Mouse (Mus musculus): ENCODE measurements at regions not wholly inside any gene's neighbourhood (a gene's known extent, or its start where the extent isn't known, plus 50 kb on each side); places are given as distances from the start of the nearest gene placed in this dataset.
A peak's percentile ranks its signal among the peaks of the same experiment; 100 is the strongest.

GRCm38 (mm10) chr15:68435961-68436360 is 1935.3 kb upstream of the Lrrc6 start:
- DNase-seq: no peak

DNA sequence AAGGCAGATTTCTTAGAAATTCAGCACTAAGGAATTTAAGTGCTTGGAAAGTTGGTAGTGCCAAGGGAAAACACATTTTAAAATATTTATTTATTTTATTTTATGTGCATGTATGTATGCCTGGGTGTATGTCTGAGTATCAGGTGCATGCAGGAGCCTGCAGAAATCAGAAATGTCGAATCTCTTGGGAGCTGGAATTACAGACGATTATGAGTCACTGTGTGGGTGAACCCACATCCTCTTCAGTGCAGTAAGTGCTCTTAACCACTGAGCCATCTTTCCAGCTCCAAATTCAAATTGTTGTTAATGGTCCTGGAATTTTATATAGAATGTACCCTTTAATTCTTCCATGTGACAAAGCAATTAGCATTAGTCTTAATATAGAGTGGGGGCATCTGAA is 1930.5 kb upstream of the Lrrc6 start:
- no peak for DNase-seq

DNA sequence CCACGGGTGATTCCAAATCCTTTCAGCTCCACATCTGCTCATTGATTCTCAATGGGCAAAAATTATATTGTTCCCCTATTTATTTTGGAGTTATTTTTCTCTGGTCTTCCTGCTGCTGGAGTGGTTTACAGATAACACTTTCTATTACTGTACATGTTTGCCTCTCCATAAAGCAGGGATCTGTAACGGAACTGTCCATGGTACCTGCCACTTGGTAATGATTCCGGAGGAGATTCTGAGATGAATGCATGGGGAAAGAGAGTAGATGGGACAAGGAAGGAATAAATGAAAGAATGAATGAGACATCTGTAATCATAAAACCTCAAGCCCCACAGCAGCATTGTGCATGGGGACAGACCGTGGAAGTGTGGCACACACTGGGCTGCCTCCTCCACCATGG is 1929.8 kb upstream of the Lrrc6 start:
- no peak for DNase-seq

- DNase-seq: peak in 1 of 2 experiments; percentile 41
Observed at GRCm38 (mm10) chr15:68428444-68429228, 1927.9 kb upstream of the Lrrc6 start.

DNA sequence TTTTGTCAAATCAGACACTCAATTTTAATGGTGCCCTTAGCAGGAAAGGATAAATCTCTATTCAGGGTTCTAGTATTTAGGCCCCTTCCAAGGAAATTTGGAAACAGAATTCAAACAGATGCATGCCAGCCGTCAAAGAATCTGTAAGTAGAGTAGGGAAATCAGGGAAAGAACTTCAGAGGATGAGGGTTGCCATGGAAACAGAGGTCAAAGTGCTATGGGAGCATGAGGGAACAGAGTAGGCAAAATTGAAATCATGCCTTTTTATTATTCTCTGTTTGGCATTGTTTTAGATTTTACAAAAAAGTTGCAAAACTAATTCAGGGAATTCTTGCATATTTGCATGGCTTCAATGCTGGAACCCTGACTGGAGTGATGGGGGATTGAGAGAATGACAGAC is 1916.4 kb upstream of the Lrrc6 start:
- DNase-seq: no peak

DNA sequence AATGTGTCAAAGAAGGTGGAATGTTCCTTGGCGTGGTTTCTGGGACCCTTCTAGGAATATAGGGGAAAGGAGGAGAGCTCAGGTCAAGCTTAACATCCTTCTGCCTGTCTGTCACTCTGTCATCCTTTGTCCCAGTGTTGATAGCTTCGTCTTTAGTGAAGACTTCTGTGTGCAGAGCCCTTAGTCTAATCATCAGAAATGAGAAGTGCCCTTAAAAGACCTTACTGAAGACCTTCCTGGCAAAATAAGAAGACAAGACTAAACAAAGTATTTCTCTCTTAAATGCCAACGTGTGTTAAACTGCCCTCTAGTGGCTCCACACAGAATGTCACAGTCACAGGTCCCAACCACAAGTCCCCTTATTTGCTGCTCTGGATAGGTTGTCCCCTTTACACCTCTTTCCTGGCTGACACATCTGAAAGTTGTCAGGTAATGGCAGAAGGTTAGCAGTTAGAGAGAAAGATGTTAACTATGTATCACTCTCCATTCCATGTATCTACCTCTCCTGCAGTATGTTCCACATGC is 1914.8 kb upstream of the Lrrc6 start:
- DNase-seq: peak; percentile 29 to 44

DNA sequence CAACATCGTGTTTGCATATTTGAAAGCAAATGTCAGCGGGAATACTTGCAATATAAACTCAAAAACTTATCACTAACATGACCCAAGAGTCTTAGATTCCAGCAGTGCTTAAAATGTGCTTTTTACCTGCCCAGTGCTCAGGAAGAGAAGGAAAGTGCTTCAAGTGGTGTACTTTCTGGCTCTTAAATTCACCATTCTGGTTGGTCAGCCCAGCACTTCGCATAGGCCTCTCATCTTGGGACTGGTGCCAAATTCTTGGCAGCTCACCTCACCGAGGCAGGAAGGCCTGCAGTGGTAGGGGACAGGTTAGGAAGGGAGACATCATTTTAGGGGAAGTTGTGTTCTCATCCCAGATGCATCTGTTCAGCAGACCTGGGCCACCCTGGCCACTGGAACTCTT is 1913.3 kb upstream of the Lrrc6 start:
- DNase-seq: no peak

GRCm38 (mm10) chr15:68412697-68413096 is 1912.0 kb upstream of the Lrrc6 start:
- no peak for DNase-seq

- no peak for DNase-seq
Observed at GRCm38 (mm10) chr15:68412156-68412555, 1911.4 kb upstream of the Lrrc6 start.

GRCm38 (mm10) chr15:68403554-68404070 is 1902.9 kb upstream of the Lrrc6 start:
- no peak for DNase-seq

DNA sequence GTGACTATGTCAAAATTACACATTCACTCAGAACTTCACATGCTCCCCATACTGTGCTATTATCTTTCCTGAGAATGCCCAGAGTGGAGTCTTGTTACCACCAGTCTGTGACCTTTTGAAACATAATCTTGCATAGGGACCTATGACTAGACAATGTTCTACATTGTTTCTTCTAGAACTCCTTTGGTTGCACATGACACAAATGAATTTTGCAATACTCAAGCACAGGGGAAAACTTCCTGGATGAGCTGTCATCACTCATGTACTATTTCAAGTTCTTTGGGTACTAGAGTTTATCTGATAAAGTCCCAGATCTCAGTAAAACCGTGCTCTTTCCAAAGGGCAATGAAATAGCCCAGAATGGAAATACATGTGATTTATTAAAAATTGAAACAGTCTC is 1901.0 kb upstream of the Lrrc6 start:
- DNase-seq: no peak

DNA sequence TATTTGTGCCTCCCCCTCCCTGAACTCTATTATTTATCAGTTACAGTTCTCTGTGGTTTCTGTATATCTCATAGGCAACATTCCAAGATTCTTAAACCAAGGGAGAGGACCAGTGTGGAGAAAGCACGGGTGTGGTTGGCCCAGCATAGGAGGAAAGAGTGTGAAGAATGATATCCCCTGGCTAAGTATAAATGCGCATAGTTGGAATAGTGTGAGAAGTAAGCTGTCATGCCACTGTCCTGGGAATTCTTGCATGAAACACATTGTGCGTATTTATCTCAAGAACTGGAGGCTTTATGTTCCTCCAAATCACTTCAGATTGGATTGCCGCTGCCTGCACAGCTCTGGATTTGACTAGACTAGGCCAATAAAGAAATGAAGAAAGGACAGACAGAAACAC is 1900.3 kb upstream of the Lrrc6 start:
- no peak for DNase-seq

- no peak for DNase-seq
Observed at GRCm38 (mm10) chr15:68396566-68396965, 1895.9 kb upstream of the Lrrc6 start.

- DNase-seq: peak; percentile 30 to 49
Observed at GRCm38 (mm10) chr15:68394749-68395148, 1894.0 kb upstream of the Lrrc6 start.

- DNase-seq: no peak
Observed at GRCm38 (mm10) chr15:68394157-68394556, 1893.4 kb upstream of the Lrrc6 start.

GRCm38 (mm10) chr15:68391737-68392136 is 1891.0 kb upstream of the Lrrc6 start:
- DNase-seq: peak in 1 of 2 experiments; percentile 19

GRCm38 (mm10) chr15:68389855-68390254 is 1889.1 kb upstream of the Lrrc6 start:
- no peak for DNase-seq

GRCm38 (mm10) chr15:68387349-68388065 is 1886.8 kb upstream of the Lrrc6 start:
- DNase-seq: peak in 1 of 2 experiments; percentile 60

GRCm38 (mm10) chr15:68384571-68385335 is 1884.0 kb upstream of the Lrrc6 start:
- no peak for DNase-seq

- no peak for DNase-seq
Observed at GRCm38 (mm10) chr15:68375166-68375565, 1874.5 kb upstream of the Lrrc6 start.

DNA sequence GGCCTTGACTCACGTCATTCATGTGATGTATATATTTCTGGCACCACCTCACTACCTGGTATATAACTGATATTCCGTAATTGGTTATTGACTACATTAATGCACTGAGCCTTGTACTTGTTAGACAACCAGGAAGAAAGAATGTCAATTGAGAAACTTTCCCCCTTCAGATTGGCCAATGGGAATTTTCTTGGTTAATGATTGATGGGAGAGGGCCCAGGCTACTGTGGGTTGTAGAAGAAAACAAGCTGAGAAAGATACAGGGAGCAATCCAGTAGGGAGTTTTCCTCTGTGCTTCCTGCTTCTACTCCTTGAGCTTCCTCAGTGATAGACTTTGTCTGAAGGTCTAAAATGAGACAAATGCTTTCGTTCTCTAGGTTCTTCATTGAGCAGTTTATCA is 1866.1 kb upstream of the Lrrc6 start:
- peak in 1 of 2 experiments; percentile 59 for DNase-seq

GRCm38 (mm10) chr15:68363058-68363735 is 1862.5 kb upstream of the Lrrc6 start:
- DNase-seq: peak; percentile 99
